Mouse (Mus musculus) sigmoid colon, adult 10 weeks (tissue): Measurements from ENCODE around the gene Dnpep. TPM values are rescaled to one million over a fixed set of nuclear protein-coding genes. Genes with fewer than 3 reads are reported as not detected.

ENCODE experiments used
- polyA plus RNA-seq: library from polyadenylated mRNA; stranded (reverse); fragments of 350-450 nt; fragmentation: Illumina TruSeq; extraction: RNeasy Lipid Tissue Mini Kit (QIAGEN cat#74804); gene quantifications from one replicate; pipeline ENCODE4 v1.2.3, GENCODE M21; 2014; ENCODE audit warnings: low read depth, low replicate concordance

Gene Dnpep
- 3.1 TPM for polyA plus RNA-seq

GRCm38 (mm10) chr1:75317241-75318201 lies at the start of gene Dnpep:
Dnpep (minus strand) TSS chr1:75317990.

GRCm38 (mm10) chr1:75360112-75361031 lies 42.6 kb upstream of the Dnpep start, which contains the start of gene Des:
Des (plus strand) TSS chr1:75360329.

GRCm38 (mm10) chr1:75278228-75278627 lies 39.6 kb downstream of the Dnpep start, which contains the start of gene Resp18:
Resp18 (minus strand) TSS chr1:75278415.

GRCm38 (mm10) chr1:75264091-75264880 lies 53.5 kb downstream of the Dnpep start, which contains the start of gene Ptprn:
Ptprn (minus strand) TSS chr1:75264502.

Other genes starting within 250 kb of the Dnpep start
- 0.60 TPM for gene Nhej1, start 192.8 kb downstream of the Dnpep start, polyA plus RNA-seq
- 1.2 TPM for gene Slc23a3, start 184.1 kb downstream of the Dnpep start, polyA plus RNA-seq
- gene Cnppd1, start 175.3 kb downstream of the Dnpep start, polyA plus RNA-seq: 13.5 TPM
- gene Retreg2, start 175.2 kb downstream of the Dnpep start, polyA plus RNA-seq: 6.9 TPM
- 1.2 TPM for gene Zfand2b, start 149.3 kb downstream of the Dnpep start, polyA plus RNA-seq
- 8.4 TPM for gene Abcb6, start 137.6 kb downstream of the Dnpep start, polyA plus RNA-seq
- 30.1 TPM for gene Ankzf1, start 125.8 kb downstream of the Dnpep start, polyA plus RNA-seq
- 16.5 TPM for gene Atg9a, start 125.8 kb downstream of the Dnpep start, polyA plus RNA-seq
- gene Glb1l, start 107.2 kb downstream of the Dnpep start, polyA plus RNA-seq: 9.3 TPM
- 13.5 TPM for gene Stk16, start 107.2 kb downstream of the Dnpep start, polyA plus RNA-seq
- gene Tuba4a, start 98.1 kb downstream of the Dnpep start, polyA plus RNA-seq: 7.6 TPM
- gene A630095N17Rik, start 85.9 kb downstream of the Dnpep start, polyA plus RNA-seq: not detected
- 12.7 TPM for gene Dnajb2, start 81.6 kb downstream of the Dnpep start, polyA plus RNA-seq
- gene Ptprn, start 53.5 kb downstream of the Dnpep start, polyA plus RNA-seq: not detected
- 11.1 TPM for gene Resp18, start 39.6 kb downstream of the Dnpep start, polyA plus RNA-seq
- 20.1 TPM for gene Des, start 42.3 kb upstream of the Dnpep start, polyA plus RNA-seq
- 2.6 TPM for gene Speg, start 57.3 kb upstream of the Dnpep start, polyA plus RNA-seq
- gene Gmppa, start 117.9 kb upstream of the Dnpep start, polyA plus RNA-seq: 12.7 TPM
- not detected for gene Asic4, start 132.4 kb upstream of the Dnpep start, polyA plus RNA-seq
- gene Chpf, start 161.3 kb upstream of the Dnpep start, polyA plus RNA-seq: 0.50 TPM
- gene Tmem198, start 161.5 kb upstream of the Dnpep start, polyA plus RNA-seq: not detected
- gene Obsl1, start 188.5 kb upstream of the Dnpep start, polyA plus RNA-seq: not detected
- gene Inha, start 189.1 kb upstream of the Dnpep start, polyA plus RNA-seq: not detected
- 2.2 TPM for gene Stk11ip, start 203.5 kb upstream of the Dnpep start, polyA plus RNA-seq
- 0.38 TPM for gene Slc4a3, start 228.3 kb upstream of the Dnpep start, polyA plus RNA-seq